Mouse (Mus musculus) megakaryocyte, embryonic 14.5 days (primary cell): Measurements from ENCODE around the gene Agxt.

Experiments used
- FLI1 ChIP-seq: IDR thresholded peaks from 2 replicates; pipeline ENCODE4 v1.6.1; 2012; ENCODE audit warnings: low read length, inconsistent platforms, mixed read lengths
- GATA1 ChIP-seq: IDR thresholded peaks from 3 replicates; pipeline ENCODE4 v1.6.1; 2012; ENCODE audit warnings: mixed read lengths, low read length, inconsistent platforms, borderline replicate concordance

DNA sequence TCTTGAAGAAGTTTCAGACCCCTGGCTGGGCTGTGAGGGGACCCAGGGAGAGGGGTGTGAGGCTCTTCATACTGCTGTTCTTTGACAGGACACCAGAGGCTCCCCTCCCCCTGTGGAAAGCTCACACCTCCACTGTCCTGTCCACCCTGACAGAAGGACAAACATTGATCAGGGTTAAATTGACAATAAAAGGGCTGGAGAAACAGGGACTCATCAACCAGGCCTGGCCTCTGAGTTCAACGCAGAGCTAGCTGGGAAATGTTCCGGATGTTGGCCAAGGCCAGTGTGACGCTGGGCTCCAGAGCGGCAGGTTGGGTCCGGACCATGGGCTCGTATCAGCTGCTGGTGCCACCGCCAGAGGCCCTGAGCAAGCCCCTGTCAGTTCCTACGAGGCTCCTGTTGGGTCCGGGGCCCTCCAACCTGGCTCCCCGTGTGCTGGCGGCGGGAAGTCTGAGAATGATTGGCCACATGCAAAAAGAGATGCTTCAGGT lies at the start of gene Agxt:
- no peak for TF ChIP-seq FLI1
- TF ChIP-seq GATA1: no peak
